Mouse (Mus musculus) lung, postnatal 0 days (tissue): ENCODE measurements around the gene Bag5.

ENCODE experiments used
- CTCF ChIP-seq: IDR thresholded peaks from 2 replicates; pipeline ENCODE4 v1.5.1; 2016; ENCODE audit warnings: antibody characterized with exemption, mild to moderate bottlenecking
- EP300 ChIP-seq: IDR thresholded peaks from 2 replicates; pipeline ENCODE4 v1.6.1; 2016; ENCODE audit warnings: antibody characterized with exemption, mild to moderate bottlenecking, control low read depth

DNA sequence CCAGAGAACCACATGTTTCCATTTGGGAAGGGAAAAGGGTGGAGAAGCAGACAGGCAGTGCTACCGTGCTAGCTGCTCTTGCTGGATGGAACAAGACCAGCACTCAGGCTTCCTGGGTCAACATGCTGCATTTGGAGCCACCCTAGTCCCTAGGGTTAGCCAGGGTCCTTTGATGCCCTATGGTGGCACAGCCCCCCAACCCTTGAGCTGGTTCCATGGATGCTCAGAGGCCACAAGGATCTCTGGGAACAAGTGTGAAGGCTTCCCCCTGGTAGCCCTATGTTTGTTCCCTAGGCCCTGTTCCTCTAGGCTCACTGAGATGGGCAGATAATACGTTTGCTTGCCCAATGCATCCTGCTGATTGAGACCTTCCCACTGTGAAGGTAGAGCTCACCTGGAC is 42.2 kb upstream of the Bag5 start:
- TF ChIP-seq CTCF (no peak), EP300 (no peak)
